Mouse (Mus musculus): ENCODE results near the gene Tiam1.
"Not testable (repeated sequence)": the region's sequence is repeated elsewhere in the genome, so short reads cannot be mapped to it uniquely, and the experiment has no call there.

Gene Tiam1

DNA sequence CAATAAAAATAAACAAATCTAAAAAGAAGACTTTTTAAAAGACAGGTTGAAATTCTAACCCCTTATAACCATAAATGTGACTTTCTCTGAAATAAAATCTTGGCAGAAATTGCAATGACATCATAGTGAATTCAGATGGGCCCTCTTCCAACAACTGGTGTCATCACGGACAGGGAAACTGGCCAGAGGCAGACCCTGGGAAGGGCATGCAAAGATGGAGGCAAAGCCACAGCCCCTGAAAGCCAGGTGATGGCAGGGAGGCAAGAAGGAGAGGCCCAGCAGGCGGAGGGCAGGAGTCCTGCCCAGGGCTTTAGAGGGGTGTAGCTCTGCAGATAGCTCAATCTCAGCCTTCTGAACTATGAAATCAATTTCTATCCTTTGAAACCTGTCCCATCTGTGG, 39.8 kb downstream of the Tiam1 start:
- DNase-seq: no peak

DNA sequence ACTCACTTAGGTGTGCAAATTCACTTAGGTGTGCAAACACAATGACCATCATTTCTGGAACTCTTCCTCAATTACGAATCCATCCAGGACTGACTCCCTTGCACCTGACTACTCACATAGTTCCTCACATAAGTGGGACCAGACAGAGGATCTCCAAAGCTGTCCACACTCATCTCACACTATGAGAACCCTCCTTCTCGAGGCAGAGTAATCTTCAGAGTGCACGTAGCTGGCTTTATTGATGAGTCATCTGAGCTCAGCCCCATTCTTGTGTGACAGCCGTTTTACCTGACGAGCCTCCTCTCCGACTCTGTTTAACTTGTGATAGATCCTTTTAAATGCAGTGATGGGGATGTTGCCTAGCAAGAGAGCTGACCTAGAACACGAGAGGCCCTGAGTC, 41.0 kb downstream of the Tiam1 start:
- DNase-seq: no peak

DNA sequence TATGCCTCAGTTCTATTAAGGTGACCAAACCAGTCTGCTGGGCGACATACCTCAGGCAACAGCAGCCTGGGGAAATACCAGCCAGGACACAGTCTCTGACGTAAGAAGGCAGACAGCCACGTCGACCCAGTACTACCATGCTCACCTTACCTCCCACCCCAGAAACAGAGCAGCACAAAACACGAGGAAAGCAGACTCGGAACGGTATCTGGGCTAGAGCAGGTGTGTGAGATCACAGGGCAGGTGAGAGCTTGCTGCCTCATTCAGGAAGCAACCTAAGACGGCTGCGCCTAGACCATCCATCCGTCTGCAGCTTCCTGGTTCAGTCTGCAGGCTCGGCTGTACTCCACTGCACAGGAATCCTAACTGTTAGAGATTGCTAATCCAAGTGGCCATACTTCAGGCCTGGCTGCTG, 45.4 kb downstream of the Tiam1 start:
- DNase-seq: no peak

DNA sequence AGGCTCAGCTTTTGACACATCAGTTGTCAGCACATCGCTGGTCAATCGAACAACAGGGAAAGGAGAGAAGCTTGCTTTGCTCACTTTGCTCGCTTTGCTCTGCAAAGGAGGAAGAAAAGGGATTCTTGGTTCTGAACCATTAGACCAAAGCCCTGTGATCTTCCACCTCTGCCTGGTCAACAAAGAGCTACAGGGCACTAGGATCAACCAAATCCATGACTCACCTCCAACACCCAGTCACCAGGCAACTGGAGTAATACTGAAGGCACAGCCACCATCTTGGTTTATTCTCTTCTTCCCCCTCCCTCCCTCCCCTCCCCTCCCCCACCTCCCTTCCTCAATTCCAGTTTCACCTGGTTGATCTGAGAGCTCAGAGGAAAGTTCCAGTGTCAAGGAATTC, 45.8 kb downstream of the Tiam1 start:
- DNase-seq: no peak

DNA sequence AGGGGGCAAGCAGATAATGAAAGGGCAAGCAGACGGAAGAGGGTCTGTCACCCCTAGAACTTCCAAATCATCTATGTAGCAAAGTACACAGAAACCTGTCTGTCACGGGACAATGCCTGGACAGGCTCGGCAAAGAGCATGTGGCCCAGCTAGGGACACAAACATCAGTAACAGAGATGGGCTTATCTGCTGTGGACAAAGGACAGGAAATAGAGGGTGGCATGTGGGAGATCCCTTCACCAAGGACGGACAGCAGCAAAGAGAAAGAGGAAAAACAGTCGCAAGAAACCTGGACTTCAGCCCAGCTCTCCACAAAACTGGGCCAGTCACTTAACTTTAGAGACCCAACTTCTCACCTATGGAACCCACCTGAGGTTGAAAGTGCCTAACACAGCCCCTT, 47.6 kb downstream of the Tiam1 start:
- DNase-seq: no peak

DNA sequence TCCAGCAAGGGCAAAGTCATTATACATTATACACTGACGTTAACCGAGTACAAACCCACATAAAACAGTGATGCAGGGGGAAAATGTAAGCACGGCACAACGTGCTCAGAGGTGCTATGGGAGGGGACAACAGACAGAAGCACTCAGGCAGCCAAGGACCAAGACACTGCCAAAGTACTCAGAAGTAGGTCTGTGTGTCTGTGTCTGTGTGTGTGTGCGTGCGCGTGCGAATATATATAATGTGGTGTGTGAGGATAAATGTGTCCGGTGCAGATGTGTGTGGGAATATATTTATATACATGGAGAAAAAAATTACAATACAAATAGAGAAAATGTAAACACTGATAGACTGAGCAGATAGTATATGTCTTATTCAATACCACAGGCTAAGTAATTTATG, 50.6 kb downstream of the Tiam1 start:
- DNase-seq: no peak

DNA sequence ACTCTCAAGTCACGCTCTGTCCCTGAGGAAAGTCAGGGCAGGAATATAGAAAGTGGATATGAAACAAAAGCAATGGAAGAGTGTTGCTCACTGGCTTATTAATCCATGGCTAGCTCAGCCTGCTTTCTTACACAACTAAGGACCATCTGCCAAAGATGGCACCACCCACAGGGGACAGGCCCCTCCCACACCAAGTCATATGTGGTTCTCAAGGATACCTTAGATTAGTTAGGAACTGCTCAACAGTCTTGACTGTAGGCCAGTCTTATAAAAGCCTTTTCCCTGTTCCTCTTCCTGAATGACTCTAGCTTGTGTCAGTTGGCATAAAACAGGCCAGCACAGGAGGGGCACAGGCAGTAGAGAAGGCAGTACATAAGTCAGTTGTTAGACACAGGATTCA, 51.7 kb downstream of the Tiam1 start:
- DNase-seq: no peak

DNA sequence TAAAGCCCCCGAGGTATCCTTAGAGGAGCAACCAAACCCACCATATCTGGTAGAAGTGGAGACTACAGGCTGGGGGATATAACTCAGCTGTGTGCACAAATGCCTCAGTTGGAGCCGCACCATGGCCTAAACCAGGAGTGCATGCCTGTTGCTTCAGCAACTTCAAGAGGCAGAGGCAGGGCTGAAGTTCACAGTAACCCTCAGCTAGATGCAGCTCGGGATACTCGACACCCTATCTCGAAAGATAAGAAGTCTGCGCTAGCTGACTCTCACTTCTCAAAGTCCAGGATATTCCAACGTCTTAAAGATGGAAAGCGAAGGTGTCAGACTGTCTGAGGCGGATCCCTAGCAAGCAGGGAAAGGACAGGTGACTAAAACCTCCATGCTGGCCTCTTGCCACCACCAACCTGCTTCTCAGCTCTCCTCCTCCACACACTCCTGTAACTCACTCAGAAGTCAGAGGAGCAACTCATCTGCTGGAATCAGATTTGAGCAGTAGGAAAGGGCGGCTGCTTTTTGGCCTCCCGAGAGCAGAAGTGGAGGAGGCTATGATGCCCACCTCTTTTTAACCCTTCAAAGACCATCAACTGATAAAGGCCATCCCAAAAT, 52.4 kb downstream of the Tiam1 start:
- peak; percentile 52 for DNase-seq

DNA sequence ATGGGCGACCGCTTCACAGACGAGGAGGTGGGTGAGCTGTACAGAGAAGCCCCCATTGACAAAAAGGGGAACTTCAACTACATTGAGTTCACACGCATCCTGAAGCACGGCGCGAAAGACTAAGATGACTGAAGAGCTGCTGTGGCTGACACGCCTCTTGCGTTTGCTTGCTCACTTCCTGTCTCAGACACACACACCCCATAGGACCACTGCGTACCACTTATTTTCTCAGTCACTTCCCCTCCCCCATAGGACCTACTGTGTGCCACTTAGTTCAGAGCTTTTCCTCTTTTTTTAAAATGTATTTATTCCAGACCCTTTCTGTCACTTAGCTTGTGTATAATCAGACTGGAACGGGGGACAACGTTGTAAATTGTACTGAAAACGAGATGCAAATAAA, 53.2 kb downstream of the Tiam1 start:
- no peak for DNase-seq

DNA sequence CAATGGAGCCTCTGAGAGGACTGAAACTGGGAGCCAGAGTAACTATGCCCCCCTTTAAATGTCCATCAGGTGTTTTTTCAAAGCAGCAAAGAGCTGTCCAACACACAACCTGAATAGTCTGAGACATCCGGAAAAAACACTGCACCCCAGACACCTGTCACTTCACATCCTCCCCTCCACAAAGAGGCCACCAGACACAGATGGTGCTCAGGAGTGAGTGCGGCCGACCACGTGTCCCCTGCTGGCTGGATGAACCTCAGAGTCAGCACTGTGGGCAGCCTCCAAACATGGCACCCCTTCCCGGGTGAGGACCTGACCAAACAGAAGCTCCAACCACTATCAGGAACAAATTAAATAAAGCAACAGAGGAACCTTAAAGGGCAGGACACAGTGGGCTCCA, 56.3 kb downstream of the Tiam1 start:
- peak; percentile 74 for DNase-seq

DNA sequence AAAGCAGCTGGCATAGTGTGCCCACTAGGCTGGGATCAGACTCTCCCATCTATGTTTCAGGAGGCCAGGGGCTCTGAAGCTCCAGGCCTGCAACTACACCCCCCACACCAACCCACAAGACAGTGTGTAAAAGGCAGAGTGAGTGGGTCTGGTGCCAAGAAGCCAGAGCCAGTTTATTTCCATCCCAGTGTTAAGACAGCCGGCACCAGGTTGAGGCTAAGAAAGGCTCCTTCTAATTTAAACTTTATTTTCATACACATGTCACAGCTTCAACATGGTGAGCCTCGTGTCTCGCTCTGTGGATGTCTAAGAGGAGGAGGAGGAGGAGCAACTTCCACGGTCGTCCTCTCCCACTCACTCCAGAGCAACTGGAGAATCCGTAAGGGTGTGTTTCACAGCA, 57.5 kb downstream of the Tiam1 start:
- DNase-seq: no peak

DNA sequence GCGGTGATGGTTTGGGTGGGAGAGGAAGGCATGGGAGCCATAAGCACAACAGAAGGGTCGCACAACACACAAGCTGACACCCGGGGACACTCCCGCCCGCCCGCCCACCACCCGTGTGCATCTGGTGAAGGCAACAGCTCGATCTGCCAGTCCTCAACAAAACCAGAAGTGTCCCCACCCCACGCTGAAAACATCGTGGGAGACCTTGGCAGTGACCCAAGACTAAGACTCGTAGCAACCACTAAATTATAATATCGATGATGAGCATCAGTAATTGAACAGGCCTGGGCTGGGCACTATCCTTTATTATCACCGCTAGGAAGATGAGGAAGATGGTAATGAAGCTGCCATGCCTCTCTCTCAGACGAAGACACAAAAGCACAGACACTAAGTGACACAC, 58.0 kb downstream of the Tiam1 start:
- DNase-seq: no peak

DNA sequence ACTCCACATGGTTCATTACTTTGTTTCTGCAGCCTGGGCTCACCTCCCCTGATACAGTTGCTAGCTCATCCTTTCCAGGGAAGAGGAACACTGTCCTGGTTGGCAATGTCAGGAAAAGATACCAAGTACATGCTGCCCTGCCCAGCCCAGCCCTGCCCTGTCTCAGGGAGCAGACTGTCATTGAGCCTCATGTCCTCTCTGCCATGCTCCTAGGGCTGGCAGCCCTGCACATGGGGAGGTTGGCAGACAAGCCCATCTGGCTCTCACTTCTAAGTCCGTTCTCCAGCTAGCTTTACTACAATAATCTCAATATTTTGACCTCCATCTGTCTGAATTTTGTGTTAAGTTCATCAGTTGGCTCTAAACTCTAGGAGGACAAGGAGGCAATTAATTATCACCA, 62.4 kb downstream of the Tiam1 start:
- peak; percentile 77 for DNase-seq

DNA sequence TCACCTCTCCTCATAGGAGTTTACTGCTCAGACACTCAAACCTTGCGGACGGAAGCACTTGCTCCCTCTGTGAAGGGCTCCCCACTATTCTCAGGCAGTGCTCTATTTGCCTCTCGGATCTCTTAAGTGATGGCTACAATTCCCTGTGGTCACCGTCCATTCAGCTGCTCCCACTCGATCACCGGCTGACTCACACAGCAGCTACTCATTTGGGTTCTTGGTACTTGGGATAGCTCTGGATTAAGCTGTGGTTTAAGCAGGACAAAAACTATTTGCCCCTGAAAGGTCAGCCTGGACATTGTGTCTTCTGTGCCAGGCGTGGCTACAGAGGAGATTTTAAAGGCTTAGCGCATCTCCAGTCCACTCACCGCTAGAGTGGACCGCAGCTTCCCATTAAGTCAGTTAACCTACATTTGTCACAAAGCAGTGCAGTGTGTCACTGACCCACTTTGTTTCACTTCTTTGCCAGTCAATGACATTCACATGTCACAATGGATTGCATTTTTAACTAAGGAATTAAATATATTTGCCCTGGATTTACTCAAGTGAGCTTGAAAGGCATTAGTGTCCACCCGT, 64.7 kb downstream of the Tiam1 start:
- no peak for DNase-seq

DNA sequence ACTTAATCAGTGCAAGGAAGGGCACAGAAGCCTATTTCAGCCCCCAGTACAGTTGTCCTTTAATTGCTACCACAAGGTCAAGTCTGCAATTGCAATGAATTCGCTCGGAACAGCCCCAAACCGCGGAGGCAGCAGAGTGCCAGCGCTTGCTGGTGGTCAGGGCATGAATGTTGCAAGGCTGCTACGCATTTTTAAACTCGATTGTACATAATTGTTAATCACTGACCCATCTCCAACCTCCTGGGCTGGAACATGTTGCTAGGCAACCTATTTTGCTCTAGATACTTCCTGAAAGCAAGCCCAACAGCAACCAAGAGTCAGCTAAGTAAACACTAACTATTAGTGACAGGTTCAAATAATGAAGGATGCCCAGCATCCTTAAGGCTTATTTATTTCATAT, 70.1 kb downstream of the Tiam1 start:
- DNase-seq: no peak

DNA sequence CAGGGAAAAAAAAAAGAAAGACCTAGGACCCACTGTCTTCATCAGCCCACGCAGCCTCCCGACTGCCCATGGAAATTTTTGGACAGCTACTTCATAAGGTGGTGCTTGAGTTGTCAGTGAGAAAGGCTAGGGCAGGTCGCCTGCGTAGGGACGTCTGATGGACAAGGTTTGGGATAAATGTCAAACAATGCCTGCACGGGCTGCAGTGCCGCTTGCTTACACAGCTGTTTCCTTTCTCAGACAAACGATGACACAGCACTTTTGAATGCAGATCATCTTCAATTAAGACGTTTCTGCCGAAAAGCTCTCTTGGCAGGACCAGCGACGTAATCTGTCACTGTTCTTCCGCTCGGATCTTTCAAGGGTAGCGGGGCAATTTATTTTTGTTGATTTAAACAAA, 70.9 kb downstream of the Tiam1 start:
- no peak for DNase-seq

DNA sequence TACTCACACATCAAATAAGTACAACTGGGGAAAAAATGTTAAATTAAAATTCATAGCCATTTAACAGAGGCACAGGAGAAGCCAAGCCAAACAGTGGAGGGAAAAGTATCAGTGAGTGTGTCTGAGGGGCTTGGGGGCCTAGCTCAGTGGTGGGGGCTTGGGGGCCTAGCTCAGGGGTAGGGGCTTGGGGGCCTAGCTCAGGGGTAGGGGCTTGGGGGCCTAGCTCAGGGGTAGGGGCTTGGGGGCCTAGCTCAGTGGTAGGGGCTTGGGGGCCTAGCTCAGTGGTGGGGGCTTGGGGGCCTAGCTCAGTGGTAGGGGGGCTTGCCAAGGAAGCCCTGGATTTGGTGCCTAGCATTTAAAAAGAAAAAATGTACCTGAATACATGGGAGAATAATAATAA, 72.4 kb downstream of the Tiam1 start:
- DNase-seq: not testable (repeated sequence)

DNA sequence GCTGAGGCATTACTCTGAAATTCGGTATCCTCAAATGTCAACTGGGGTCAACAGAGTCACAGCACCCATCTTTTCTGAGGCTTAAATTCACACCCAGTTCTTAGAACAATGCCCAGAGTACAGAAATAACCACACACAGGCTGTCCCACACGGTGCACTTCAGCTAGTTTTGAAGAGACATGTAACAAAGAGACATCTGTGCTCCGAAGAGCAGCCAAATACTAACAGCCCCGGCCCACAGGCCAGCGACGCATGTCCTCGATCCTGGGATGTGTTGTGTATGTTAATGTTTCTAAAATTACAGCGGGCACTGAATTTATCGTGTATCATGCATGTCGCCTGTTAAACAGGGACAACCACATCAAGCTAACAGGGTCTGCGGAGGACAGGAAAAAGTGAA, 73.5 kb downstream of the Tiam1 start:
- no peak for DNase-seq

DNA sequence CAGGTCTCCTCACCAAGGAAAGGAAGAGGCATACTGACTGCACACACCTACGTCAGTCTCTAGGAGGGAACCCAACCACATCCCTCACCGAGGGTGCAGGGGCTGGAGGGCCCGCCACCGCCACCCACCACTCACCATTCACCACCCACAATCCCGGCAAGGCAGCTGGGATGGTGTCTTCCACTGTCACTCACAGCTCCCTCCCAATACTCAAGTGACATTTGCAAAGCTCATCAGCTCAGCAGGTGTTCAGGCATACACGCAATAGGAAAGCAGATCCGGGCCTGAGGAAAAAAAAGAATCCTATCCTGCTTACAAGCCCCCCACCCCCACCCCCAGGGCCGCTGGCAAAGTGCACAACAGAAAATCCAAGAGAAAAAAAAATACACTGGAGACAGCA, 74.4 kb downstream of the Tiam1 start:
- no peak for DNase-seq

DNA sequence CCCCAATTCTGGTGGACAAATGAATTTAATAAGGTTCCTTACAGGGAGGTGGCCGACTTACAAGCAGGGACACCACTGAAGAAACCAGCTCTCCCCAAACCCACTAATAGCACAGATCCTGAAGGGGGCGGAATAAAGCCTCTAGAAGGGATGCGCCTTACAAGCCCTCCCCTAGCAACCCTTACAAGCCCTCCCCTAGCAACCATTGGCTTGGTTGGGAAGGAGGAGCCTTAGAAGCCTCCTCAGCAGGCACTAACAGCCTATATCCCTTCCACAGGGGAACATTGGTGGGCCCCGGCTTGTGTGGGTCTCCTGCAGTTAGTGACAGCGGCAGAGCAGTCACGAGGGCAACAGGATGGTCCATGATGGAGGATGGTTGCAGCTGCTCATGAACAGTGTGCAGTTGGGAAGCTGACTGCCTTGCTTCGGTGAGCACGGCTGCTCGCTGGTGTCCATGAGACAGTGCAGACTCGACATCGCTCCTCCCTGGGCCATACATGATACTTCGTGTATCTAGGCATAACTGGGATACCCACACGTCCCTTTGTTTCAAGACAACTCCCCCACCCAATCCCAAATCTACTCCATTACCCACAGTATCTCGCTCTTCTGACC, 90.6 kb downstream of the Tiam1 start:
- no peak for DNase-seq

DNA sequence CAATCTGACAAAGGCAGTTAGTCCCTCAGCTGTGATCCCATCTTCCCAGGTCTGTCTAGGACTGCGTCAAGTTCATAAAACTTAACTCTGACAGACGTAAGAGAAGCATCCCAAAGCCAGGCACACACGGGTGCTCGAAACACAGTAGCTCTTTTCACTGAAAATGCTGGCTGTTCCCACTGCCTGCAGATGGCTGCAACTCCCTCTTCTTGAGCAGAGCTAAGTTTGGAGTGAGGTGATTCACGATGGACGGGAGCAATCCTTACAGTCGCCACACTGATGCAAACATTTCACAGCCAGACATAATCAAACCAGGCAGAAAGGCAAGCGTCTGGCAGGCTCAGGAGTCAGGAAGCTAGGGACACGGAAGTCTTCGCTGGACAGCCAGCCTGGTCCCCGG, 91.2 kb downstream of the Tiam1 start:
- DNase-seq: no peak

DNA sequence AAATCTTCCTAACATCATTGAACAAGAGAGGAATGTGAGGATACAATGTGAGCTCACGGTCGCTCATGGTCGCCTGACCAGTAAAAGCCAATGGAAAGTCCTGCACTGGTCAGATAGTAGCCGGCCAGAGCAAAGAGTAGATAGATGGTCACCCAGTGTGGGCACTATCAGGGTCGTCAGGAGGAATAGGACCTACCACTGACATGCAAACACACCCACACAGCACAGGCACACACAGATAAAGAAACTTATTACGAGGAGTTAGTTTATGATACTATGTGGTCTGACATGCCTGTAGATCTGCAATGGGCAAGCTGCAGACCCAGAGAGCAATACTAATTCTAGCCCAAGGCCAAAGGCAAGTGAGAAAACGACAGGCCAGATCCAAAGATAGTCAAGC, 92.5 kb downstream of the Tiam1 start:
- DNase-seq: no peak

DNA sequence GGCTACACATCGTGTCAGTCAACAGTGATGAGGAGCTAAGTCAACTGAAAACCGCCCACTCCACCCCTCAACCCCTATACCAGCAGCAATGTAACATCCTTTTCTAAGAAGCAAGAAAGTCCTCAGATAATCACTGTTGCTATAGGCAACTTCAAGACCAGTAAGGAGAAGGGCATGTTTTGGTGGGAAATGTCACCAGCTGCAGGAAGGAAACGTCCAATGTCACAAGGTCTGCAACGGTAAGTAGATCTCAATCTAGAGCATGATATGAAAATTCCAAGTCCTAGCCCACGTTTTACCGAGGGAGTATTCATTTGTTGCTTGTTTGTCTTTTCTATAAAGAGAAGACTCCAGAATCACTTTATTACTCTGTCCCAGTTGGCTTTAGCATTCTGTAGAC, 95.7 kb downstream of the Tiam1 start:
- no peak for DNase-seq

DNA sequence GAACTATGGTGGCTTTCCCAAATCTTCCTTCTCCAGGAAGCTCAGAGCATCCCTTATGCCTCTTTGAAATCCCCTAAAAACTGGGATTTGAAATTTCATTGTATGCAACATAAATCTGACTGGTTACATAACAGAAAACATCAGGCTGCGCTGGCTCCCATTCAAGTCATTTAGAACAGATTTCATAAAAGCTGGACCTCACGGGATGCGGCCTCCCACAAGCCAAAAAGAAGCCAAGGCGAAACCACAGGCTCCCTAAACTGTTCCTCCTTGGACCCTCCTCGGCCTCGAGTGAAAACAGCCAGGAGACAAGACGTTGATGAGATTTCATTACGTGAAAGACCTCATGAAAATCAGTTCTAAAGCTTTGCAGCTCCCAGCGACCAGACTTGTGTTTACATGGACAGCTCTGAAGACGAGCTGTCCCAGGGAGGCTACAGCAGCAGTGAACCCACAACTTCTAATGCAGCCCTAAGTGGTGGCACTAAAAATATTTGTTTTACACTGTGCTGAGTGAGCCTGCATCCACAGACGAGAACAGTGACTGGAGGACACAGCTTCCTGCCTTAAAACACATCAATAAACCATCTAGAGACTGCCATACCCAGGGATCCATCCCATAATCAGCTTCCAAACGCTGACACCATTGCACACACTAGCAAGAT, 96.9 kb downstream of the Tiam1 start:
- no peak for DNase-seq

DNA sequence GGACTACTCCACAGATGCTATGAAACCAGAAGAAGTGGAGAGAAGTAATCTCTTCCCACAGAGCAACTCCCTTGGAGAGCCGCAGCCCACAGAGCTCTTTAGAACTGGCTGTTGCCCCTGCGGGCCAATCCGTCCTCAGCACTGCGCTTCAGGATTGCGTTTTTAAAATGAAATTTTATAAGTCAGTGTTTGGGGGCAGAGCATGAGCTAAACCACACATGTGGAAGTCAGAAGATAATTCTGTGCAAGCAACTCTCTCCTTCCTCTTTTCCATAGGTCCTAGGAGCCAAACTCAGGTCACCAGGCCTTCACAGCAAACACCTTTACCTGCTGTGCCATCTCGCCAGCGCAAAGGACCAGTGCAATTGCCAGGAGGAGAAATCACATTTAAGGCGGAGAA, 98.0 kb downstream of the Tiam1 start:
- DNase-seq: no peak

Measured in cerebellum, adult 9-11 months (tissue).